Mouse (Mus musculus): ENCODE measurements around the gene Slc16a7. TPM values are rescaled to one million over a fixed set of nuclear protein-coding genes. Genes with fewer than 3 reads are reported as not detected.

The Slc16a7 gene
- polyA plus RNA-seq (2014; fragmentation: Nextera tagmentation; extraction: Ambion mirVana): 8.9 and 10.4 TPM in 2 replicates

- Histone ChIP-seq H3K27ac (replicated peaks; ENCODE audit: low read depth, low read length) (peak within 1 kb of the TSS; percentile 83), H3K27me3 (ENCODE audit: control insufficient read depth, insufficient read depth, low read length) (no peaks in the 10 kb centered on the region), H3K9me3 (ENCODE audit: control insufficient read depth, low read length) (no peaks in the 10 kb centered on the region), H3K9ac (replicated peaks; ENCODE audit: low read length) (peak within 1 kb of the TSS; percentile 85), H3K4me2 (ENCODE audit: low read length) (peak within 1 kb of the TSS; percentile 77), H3K4me3 (replicated peaks; ENCODE audit: low read depth, low read length) (peak within 1 kb of the TSS; percentile 68), H3K36me3 (ENCODE audit: control insufficient read depth, insufficient read depth, low read length) (no peaks in the 10 kb centered on the region), H3K4me1 (ENCODE audit: control insufficient read depth, insufficient read depth, low read length) (peaks cover 7% of the 10 kb centered on the region; the same call in 1 of the 2 replicates)
- peak; percentile 92 for ATAC-seq (ENCODE audit: low FRiP score, low TSS enrichment)
- DNase-seq: peak; percentile 91
- WGBS: under 1% methylated on average over 67 of the region's 67 CpGs
Measured at GRCm38 (mm10) chr10:125388876-125389786, at the start of gene Slc16a7. Gene Slc16a7 (minus strand): TSS chr10:125389465.

GRCm38 (mm10) chr10:125418795-125419194 is 29.5 kb upstream of the Slc16a7 start:
- Histone ChIP-seq H3K9ac (replicated peaks; ENCODE audit: low read length) (no peak overlapping the region), H3K4me3 (replicated peaks; ENCODE audit: low read depth, low read length) (no peak overlapping the region), H3K27ac (replicated peaks; ENCODE audit: low read depth, low read length) (no peak overlapping the region), H3K4me1 (ENCODE audit: control insufficient read depth, insufficient read depth, low read length) (no peaks in the 10 kb centered on the region), H3K9me3 (ENCODE audit: control insufficient read depth, low read length) (no peaks in the 10 kb centered on the region), H3K27me3 (ENCODE audit: control insufficient read depth, insufficient read depth, low read length) (no peaks in the 10 kb centered on the region), H3K36me3 (ENCODE audit: control insufficient read depth, insufficient read depth, low read length) (no peaks in the 10 kb centered on the region), H3K4me2 (ENCODE audit: low read length) (no peak overlapping the region)
- ATAC-seq (ENCODE audit: low FRiP score, low TSS enrichment) (no peak), DNase-seq (no peak)
- WGBS: 75% methylated on average over 6 of the region's 6 CpGs

- H3K27me3 ChIP-seq (ENCODE audit: control insufficient read depth, insufficient read depth, low read length): no peaks in the 10 kb centered on the region
- H3K9ac ChIP-seq (replicated peaks; ENCODE audit: low read length): no peak overlapping the region
Measured at GRCm38 (mm10) chr10:125399796-125400195, 10.5 kb upstream of the Slc16a7 start.

DNA sequence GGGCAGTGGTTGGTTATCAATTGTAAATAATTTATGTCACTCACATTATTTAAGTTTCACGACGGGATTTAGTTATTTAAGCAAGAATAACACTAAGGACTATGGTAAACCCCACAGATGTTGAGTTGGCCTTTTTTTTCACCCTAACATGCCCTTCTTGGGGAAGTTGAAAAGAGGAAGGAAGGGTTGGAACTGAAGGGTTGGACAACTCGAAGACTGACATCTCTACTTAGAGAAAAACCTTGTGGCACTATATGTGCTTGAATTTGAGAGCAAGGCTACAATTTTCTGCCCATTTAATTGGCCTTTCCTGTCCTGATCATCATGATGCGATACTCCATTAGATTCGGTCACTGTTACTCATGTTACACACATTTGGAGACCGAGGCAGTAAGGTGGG is 746 bp upstream of the Slc16a7 start:
- 89% methylated on average over 6 of the region's 6 CpGs for WGBS
- Histone ChIP-seq H3K27ac (replicated peaks; ENCODE audit: low read depth, low read length) (peak overlapping the region; percentile 83; the same call in 1 of the 2 replicates), H3K4me1 (ENCODE audit: control insufficient read depth, insufficient read depth, low read length) (peaks cover 7% of the 10 kb centered on the region; the same call in 1 of the 2 replicates), H3K9me3 (ENCODE audit: control insufficient read depth, low read length) (no peaks in the 10 kb centered on the region), H3K36me3 (ENCODE audit: control insufficient read depth, insufficient read depth, low read length) (no peaks in the 10 kb centered on the region), H3K4me3 (replicated peaks; ENCODE audit: low read depth, low read length) (peak overlapping the region; percentile 68; the same call in 1 of the 2 replicates), H3K27me3 (ENCODE audit: control insufficient read depth, insufficient read depth, low read length) (no peaks in the 10 kb centered on the region), H3K9ac (replicated peaks; ENCODE audit: low read length) (no peak overlapping the region), H3K4me2 (ENCODE audit: low read length) (peak overlapping the region; percentile 77)
- DNase-seq: no peak
- ATAC-seq (ENCODE audit: low FRiP score, low TSS enrichment): no peak

More at GRCm38 (mm10) chr10:125399796-125400195, 10.5 kb upstream of the Slc16a7 start:
- H3K4me3 ChIP-seq (replicated peaks; ENCODE audit: low read depth, low read length): no peak overlapping the region
- H3K4me2 ChIP-seq (ENCODE audit: low read length): no peak overlapping the region
- no peaks in the 10 kb centered on the region for H3K9me3 ChIP-seq (ENCODE audit: control insufficient read depth, low read length)
- H3K27ac ChIP-seq (replicated peaks; ENCODE audit: low read depth, low read length): no peak overlapping the region
- no peaks in the 10 kb centered on the region for H3K36me3 ChIP-seq (ENCODE audit: control insufficient read depth, insufficient read depth, low read length)
- DNase-seq (no peak), ATAC-seq (ENCODE audit: low FRiP score, low TSS enrichment) (no peak)
- H3K4me1 ChIP-seq (ENCODE audit: control insufficient read depth, insufficient read depth, low read length): no peaks in the 10 kb centered on the region
- 90% methylated on average over 4 of the region's 4 CpGs for WGBS

- Histone ChIP-seq H3K9ac (replicated peaks; ENCODE audit: low read length) (peak overlapping the region; percentile 85), H3K27ac (replicated peaks; ENCODE audit: low read depth, low read length) (peak overlapping the region; percentile 83), H3K36me3 (ENCODE audit: control insufficient read depth, insufficient read depth, low read length) (no peaks in the 10 kb centered on the region), H3K4me2 (ENCODE audit: low read length) (peak overlapping the region; percentile 77), H3K4me1 (ENCODE audit: control insufficient read depth, insufficient read depth, low read length) (peaks cover 7% of the 10 kb centered on the region; the same call in 1 of the 2 replicates), H3K9me3 (ENCODE audit: control insufficient read depth, low read length) (no peaks in the 10 kb centered on the region), H3K4me3 (replicated peaks; ENCODE audit: low read depth, low read length) (peak overlapping the region; percentile 68), H3K27me3 (ENCODE audit: control insufficient read depth, insufficient read depth, low read length) (no peaks in the 10 kb centered on the region)
- DNase-seq: peak; percentile 51
- 16% methylated on average over 7 of the region's 7 CpGs for WGBS
- no peak for ATAC-seq (ENCODE audit: low FRiP score, low TSS enrichment)
Measured at GRCm38 (mm10) chr10:125388481-125388875, 787 bp downstream of the Slc16a7 start.

GRCm38 (mm10) chr10:125387782-125388415 is 1.4 kb downstream of the Slc16a7 start:
- Histone ChIP-seq H3K4me2 (ENCODE audit: low read length) (peak overlapping the region; percentile 77), H3K36me3 (ENCODE audit: control insufficient read depth, insufficient read depth, low read length) (no peaks in the 10 kb centered on the region), H3K4me1 (ENCODE audit: control insufficient read depth, insufficient read depth, low read length) (peaks cover 7% of the 10 kb centered on the region; the same call in 1 of the 2 replicates), H3K9ac (replicated peaks; ENCODE audit: low read length) (no peak overlapping the region), H3K27me3 (ENCODE audit: control insufficient read depth, insufficient read depth, low read length) (no peaks in the 10 kb centered on the region), H3K4me3 (replicated peaks; ENCODE audit: low read depth, low read length) (peak overlapping the region; percentile 68; the same call in 1 of the 2 replicates), H3K27ac (replicated peaks; ENCODE audit: low read depth, low read length) (no peak overlapping the region; the same call in 1 of the 2 replicates), H3K9me3 (ENCODE audit: control insufficient read depth, low read length) (no peaks in the 10 kb centered on the region)
- WGBS: 40% methylated on average over 14 of the region's 14 CpGs
- peak; percentile 16 for DNase-seq
- ATAC-seq (ENCODE audit: low FRiP score, low TSS enrichment): no peak

- 92% methylated on average over 5 of the region's 5 CpGs for WGBS
Measured at GRCm38 (mm10) chr10:125375526-125375925, 13.7 kb downstream of the Slc16a7 start.

DNA sequence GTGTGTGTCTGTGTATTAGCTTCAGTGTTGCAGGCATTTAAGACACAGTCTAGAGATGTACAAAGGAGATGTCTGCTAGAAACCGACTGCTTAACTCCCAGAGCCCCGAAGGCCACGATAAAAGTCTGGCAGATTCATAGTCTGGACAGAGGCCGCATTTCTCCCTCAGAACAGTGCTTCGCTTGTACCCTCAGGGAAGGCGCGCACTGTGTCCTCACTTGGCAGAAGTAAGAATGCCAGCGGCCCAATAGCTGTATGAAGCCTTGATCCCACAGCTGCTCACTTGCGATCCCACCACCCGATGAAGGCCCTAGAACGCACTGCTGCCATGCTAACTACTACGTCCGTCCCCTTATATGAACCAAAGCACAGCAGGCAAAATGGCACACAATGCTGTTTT is 16.6 kb downstream of the Slc16a7 start:
- Histone ChIP-seq H3K9ac (replicated peaks; ENCODE audit: low read length) (no peak overlapping the region), H3K4me2 (ENCODE audit: low read length) (no peak overlapping the region), H3K4me3 (replicated peaks; ENCODE audit: low read depth, low read length) (no peak overlapping the region), H3K4me1 (ENCODE audit: control insufficient read depth, insufficient read depth, low read length) (no peaks in the 10 kb centered on the region), H3K27ac (replicated peaks; ENCODE audit: low read depth, low read length) (no peak overlapping the region), H3K9me3 (ENCODE audit: control insufficient read depth, low read length) (no peaks in the 10 kb centered on the region), H3K27me3 (ENCODE audit: control insufficient read depth, insufficient read depth, low read length) (no peaks in the 10 kb centered on the region), H3K36me3 (ENCODE audit: control insufficient read depth, insufficient read depth, low read length) (no peaks in the 10 kb centered on the region)
- ATAC-seq (ENCODE audit: low FRiP score, low TSS enrichment): no peak
- 93% methylated on average over 13 of the region's 13 CpGs for WGBS
- no peak for DNase-seq

More at GRCm38 (mm10) chr10:125375526-125375925, 13.7 kb downstream of the Slc16a7 start:
- Histone ChIP-seq H3K4me1 (ENCODE audit: control insufficient read depth, insufficient read depth, low read length) (no peaks in the 10 kb centered on the region), H3K4me2 (ENCODE audit: low read length) (no peak overlapping the region), H3K27me3 (ENCODE audit: control insufficient read depth, insufficient read depth, low read length) (no peaks in the 10 kb centered on the region), H3K27ac (replicated peaks; ENCODE audit: low read depth, low read length) (no peak overlapping the region), H3K36me3 (ENCODE audit: control insufficient read depth, insufficient read depth, low read length) (no peaks in the 10 kb centered on the region), H3K9me3 (ENCODE audit: control insufficient read depth, low read length) (no peaks in the 10 kb centered on the region), H3K4me3 (replicated peaks; ENCODE audit: low read depth, low read length) (no peak overlapping the region), H3K9ac (replicated peaks; ENCODE audit: low read length) (no peak overlapping the region)
- DNase-seq: no peak
- ATAC-seq (ENCODE audit: low FRiP score, low TSS enrichment): no peak

Data from midbrain, embryonic 14.5 days (tissue).